Mouse (Mus musculus): Measurements from ENCODE around the gene Tmem136. TPM values are rescaled to one million over a fixed set of nuclear protein-coding genes. Genes with fewer than 3 reads are reported as not detected.

Gene Tmem136
- total and polyA plus RNA-seq, 2 experiments from 2014 or later = 4.9 to 8.0 TPM

- no peak for TF ChIP-seq CTCF (IDR thresholded peaks at IDR 0.05)
- no peaks in the 10 kb centered on the region for H3K36me3 ChIP-seq (ENCODE audit: insufficient read depth, low read length)
- peak overlapping the region; percentile 82 for H3K27ac ChIP-seq (ENCODE audit: low read depth, low read length)
- peak; percentile 19 for DNase-seq (ENCODE audit: low spot score)
- H3K9ac ChIP-seq (replicated peaks; ENCODE audit: low read length, poor library complexity, severe bottlenecking) = peak overlapping the region; percentile 77
- H3K4me3 ChIP-seq (ENCODE audit: low read depth, low read length) = peak overlapping the region; percentile 56
- ATAC-seq (ENCODE audit: low FRiP score) = 0 out of 2 replicates have a peak, but pooled peaks have one; percentile 47
- H3K4me2 ChIP-seq (ENCODE audit: low read depth, low read length, poor library complexity, severe bottlenecking) = peak overlapping the region; percentile 47
- H3K27me3 ChIP-seq (ENCODE audit: insufficient read depth, low read length) = no peaks in the 10 kb centered on the region
- peaks cover 16% of the 10 kb centered on the region for H3K4me1 ChIP-seq (ENCODE audit: insufficient read depth, low read length)
- 5% methylated on average over 2 of the region's 2 CpGs for WGBS
- no peaks in the 10 kb centered on the region for H3K9me3 ChIP-seq (ENCODE audit: low read length)
These were observed 46.2 kb downstream of the Tmem136 start for GRCm38 (mm10) chr9:43070153-43070552.

GRCm38 (mm10) chr9:43067896-43068295 is 48.5 kb downstream of the Tmem136 start:
- no peaks in the 10 kb centered on the region for H3K27me3 ChIP-seq (ENCODE audit: insufficient read depth, low read length)
- DNase-seq (ENCODE audit: low spot score) (no peak), ATAC-seq (ENCODE audit: low FRiP score) (no peak)
- TF ChIP-seq CTCF (IDR thresholded peaks at IDR 0.05) = no peak
- 87% methylated on average over 3 of the region's 3 CpGs for WGBS
- no peak overlapping the region for H3K27ac ChIP-seq (ENCODE audit: low read depth, low read length)
- H3K9me3 ChIP-seq (ENCODE audit: low read length) = no peaks in the 10 kb centered on the region
- H3K4me3 ChIP-seq (ENCODE audit: low read depth, low read length) = no peak overlapping the region; the same call in 1 of the 2 replicates
- no peaks in the 10 kb centered on the region for H3K36me3 ChIP-seq (ENCODE audit: insufficient read depth, low read length)
- H3K4me2 ChIP-seq (ENCODE audit: low read depth, low read length, poor library complexity, severe bottlenecking) = peak overlapping the region; percentile 72
- no peak overlapping the region for H3K9ac ChIP-seq (replicated peaks; ENCODE audit: low read length, poor library complexity, severe bottlenecking)
- peaks cover 16% of the 10 kb centered on the region for H3K4me1 ChIP-seq (ENCODE audit: insufficient read depth, low read length)

- no peak overlapping the region for H3K27ac ChIP-seq (ENCODE audit: low read depth, low read length)
- no peaks in the 10 kb centered on the region for H3K9me3 ChIP-seq (ENCODE audit: low read length)
- ATAC-seq (ENCODE audit: low FRiP score) (no peak), DNase-seq (ENCODE audit: low spot score) (no peak)
- H3K4me1 ChIP-seq (ENCODE audit: insufficient read depth, low read length) = peaks cover 13% of the 10 kb centered on the region
- WGBS = 89% methylated on average over 4 of the region's 4 CpGs
- no peak for TF ChIP-seq CTCF (IDR thresholded peaks at IDR 0.05)
- no peak overlapping the region for H3K4me2 ChIP-seq (ENCODE audit: low read depth, low read length, poor library complexity, severe bottlenecking)
- no peak overlapping the region for H3K9ac ChIP-seq (replicated peaks; ENCODE audit: low read length, poor library complexity, severe bottlenecking)
- H3K4me3 ChIP-seq (ENCODE audit: low read depth, low read length) = no peak overlapping the region
- no peaks in the 10 kb centered on the region for H3K36me3 ChIP-seq (ENCODE audit: insufficient read depth, low read length)
- H3K27me3 ChIP-seq (ENCODE audit: insufficient read depth, low read length) = no peaks in the 10 kb centered on the region
These were observed 51.1 kb downstream of the Tmem136 start for GRCm38 (mm10) chr9:43065231-43065630.

- Histone ChIP-seq H3K27me3 (ENCODE audit: insufficient read depth, low read length) (no peaks in the 10 kb centered on the region), H3K9me3 (ENCODE audit: low read length) (no peaks in the 10 kb centered on the region), H3K27ac (ENCODE audit: low read depth, low read length) (no peak overlapping the region), H3K36me3 (ENCODE audit: insufficient read depth, low read length) (no peaks in the 10 kb centered on the region), H3K9ac (replicated peaks; ENCODE audit: low read length, poor library complexity, severe bottlenecking) (no peak overlapping the region), H3K4me1 (ENCODE audit: insufficient read depth, low read length) (no peaks in the 10 kb centered on the region), H3K4me3 (ENCODE audit: low read depth, low read length) (no peak overlapping the region), H3K4me2 (ENCODE audit: low read depth, low read length, poor library complexity, severe bottlenecking) (no peak overlapping the region)
- WGBS = 71% methylated on average over 1 of the region's 1 CpGs
- no peak for TF ChIP-seq CTCF (IDR thresholded peaks at IDR 0.05)
- ATAC-seq (ENCODE audit: low FRiP score) (no peak), DNase-seq (ENCODE audit: low spot score) (peak; percentile 16)
These were observed 54.8 kb downstream of the Tmem136 start for GRCm38 (mm10) chr9:43061545-43061944.

Other genes starting within 250 kb of the Tmem136 start
- 14.8 and 17.2 TPM in 2 replicates for gene Grik4, start 172.1 kb downstream of the Tmem136 start, total RNA-seq (2014; rRNA removed)
- gene Grik4, start 172.1 kb downstream of the Tmem136 start, polyA plus RNA-seq (2015; fragmentation: Nextera tagmentation; extraction: Ambion mirVana) = 9.5 and 9.7 TPM in 2 replicates
- gene Arhgef12, start 9.3 kb downstream of the Tmem136 start, total RNA-seq (2014; rRNA removed) = 97.1 and 134 TPM in 2 replicates
- gene Arhgef12, start 9.3 kb downstream of the Tmem136 start, polyA plus RNA-seq (2015; fragmentation: Nextera tagmentation; extraction: Ambion mirVana) = 13.5 and 17.0 TPM in 2 replicates
- gene Pou2f3, start 93.8 kb upstream of the Tmem136 start, total RNA-seq (2014; rRNA removed) = 0.16 TPM in 1 of 2 replicates, not detected in the other
- not detected in 2 replicates for gene Pou2f3, start 93.8 kb upstream of the Tmem136 start, polyA plus RNA-seq (2015; fragmentation: Nextera tagmentation; extraction: Ambion mirVana)
- 4.7 and 4.9 TPM in 2 replicates for gene Oaf, start 123.3 kb upstream of the Tmem136 start, total RNA-seq (2014; rRNA removed)
- gene Oaf, start 123.3 kb upstream of the Tmem136 start, polyA plus RNA-seq (2015; fragmentation: Nextera tagmentation; extraction: Ambion mirVana) = 4.5 and 4.7 TPM in 2 replicates
- 0.24 and 2.4 TPM in 2 replicates for gene Trim29, start 194.3 kb upstream of the Tmem136 start, total RNA-seq (2014; rRNA removed)
- 0.12 and 0.16 TPM in 2 replicates for gene Trim29, start 194.3 kb upstream of the Tmem136 start, polyA plus RNA-seq (2015; fragmentation: Nextera tagmentation; extraction: Ambion mirVana)

Measured in midbrain, postnatal 0 days (tissue).